27 mouse cellular contexts compared by ENCODE assay signal in genomic region chr9:60787517-60788110, GRCm38 (mm10). TPM values are rescaled to one million over a fixed set of nuclear protein-coding genes. Genes with fewer than 3 reads are reported as not detected.
DNase-seq lines count a peak whose midpoint lies in the region; ATAC-seq and TF ChIP-seq lines count a peak whose summit lies in the region.
"Had no signal": no experiment of that assay in that cellular context is flagged by ENCODE, and none has a peak within 500 bp of the region (broad histone marks: within the 10 kb centered on the region; RNA-seq: fewer than 3 reads in every experiment).

No protein-coding gene starts in this region.

- no peak for TF ChIP-seq EP300 in heart, postnatal 0 days (IDR thresholded peaks at IDR 0.05; ENCODE audit: low read depth)
- TF ChIP-seq EP300 in ES-Bruce4 (IDR thresholded peaks at IDR 0.05; ENCODE audit: insufficient read depth, low read depth, low read length): peak; percentile 28; the same call in 1 of the 2 replicates

- no peak overlapping the region for H3K4me3 ChIP-seq in heart, embryonic 10.5 days
- H3K4me3 ChIP-seq in heart, postnatal 0 days (ENCODE audit: low read depth, low read length): no peak overlapping the region
- no peak overlapping the region for H3K4me3 ChIP-seq in ES-Bruce4 (ENCODE audit: low read depth, low read length)
- H3K4me3 ChIP-seq: erythroblast, embryonic 14.5 days; hindbrain, embryonic 12.5 days; limb, embryonic 10.5 days; limb, embryonic 15.5 days; liver, embryonic 13.5 days; stomach, embryonic 15.5 days had no signal

- H3K27ac ChIP-seq in heart, embryonic 10.5 days: 0 out of 2 replicates have a peak overlapping the region, but pooled peaks have one; percentile 29
- H3K27ac ChIP-seq in heart, postnatal 0 days (ENCODE audit: low read depth): no peak overlapping the region; the same call in 1 of the 2 replicates
- H3K27ac ChIP-seq in ES-Bruce4 (ENCODE audit: insufficient read depth, low read length): no peak overlapping the region
- H3K27ac ChIP-seq: hindbrain, embryonic 12.5 days; hindbrain, postnatal 0 days; limb, embryonic 10.5 days; limb, embryonic 15.5 days; liver, embryonic 13.5 days; stomach, embryonic 15.5 days had no signal

- no peak for DNase-seq in heart, embryonic 10.5 days (ENCODE audit: low spot score)
- DNase-seq in heart, adult 8-10 months (ENCODE audit: low spot score): no peak
- peak; percentile 11 for DNase-seq in heart, postnatal 0 days (ENCODE audit: low spot score)
- DNase-seq in heart, postnatal 36 days: no peak
- peak; percentile 50 for DNase-seq in WW6 (ENCODE audit: low read depth, low spot score)
- no peak for DNase-seq in cerebellum, postnatal 10 days
- DNase-seq in spleen, adult 12 weeks (ENCODE audit: low spot score): no peak
- DNase-seq: adrenal gland, postnatal 10 days; cerebellum, adult 11 months; cerebellum, adult 9-10 months; forebrain, postnatal 0 days; heart, postnatal 10 days; kidney, adult 9 months; kidney, postnatal 10 days; liver, embryonic 13.5 days; lung, adult 2 months; lung, postnatal 14 days; retina, postnatal 1 day; right cerebral cortex, postnatal 14 days had no signal

- H3K36me3 ChIP-seq in heart, embryonic 10.5 days: no peaks in the 10 kb centered on the region
- H3K36me3 ChIP-seq in heart, postnatal 0 days (replicated peaks; ENCODE audit: control insufficient read depth, insufficient read depth, low read length): no peaks in the 10 kb centered on the region
- H3K36me3 ChIP-seq in ES-Bruce4 (ENCODE audit: control insufficient read depth, insufficient read depth, low read length, poor library complexity, severe bottlenecking): no peaks in the 10 kb centered on the region
- H3K36me3 ChIP-seq: hindbrain, embryonic 12.5 days; limb, embryonic 10.5 days; limb, embryonic 15.5 days; liver, embryonic 13.5 days; stomach, embryonic 15.5 days had no signal

- H3K4me2 ChIP-seq in heart, postnatal 0 days (ENCODE audit: low read depth, low read length): no peak overlapping the region
- H3K4me2 ChIP-seq: hindbrain, embryonic 12.5 days; limb, embryonic 15.5 days; liver, embryonic 13.5 days; stomach, embryonic 15.5 days had no signal

- no peak for ATAC-seq in heart, postnatal 0 days (ENCODE audit: insufficient read depth, low read depth)
- ATAC-seq: forebrain, postnatal 0 days; hindbrain, postnatal 0 days; intestine, postnatal 0 days had no signal

- no peak for TF ChIP-seq POLR2A in ES-Bruce4 (IDR thresholded peaks at IDR 0.05; ENCODE audit: insufficient read depth, low read length)

- TF ChIP-seq CTCF in heart, postnatal 0 days (IDR thresholded peaks at IDR 0.05; ENCODE audit: low read depth): no peak
- no peak for TF ChIP-seq CTCF in ES-Bruce4 (IDR thresholded peaks at IDR 0.05; ENCODE audit: low read depth, low read length)

- intact Hi-C loops in heart, postnatal 36 days (cut with DNase I): no loop called here

- WGBS in heart, embryonic 10.5 days: 2% methylated on average over 2 of the region's 2 CpGs
- 9% methylated on average over 2 of the region's 2 CpGs for WGBS in heart, postnatal 0 days

- no peak overlapping the region for H3K9ac ChIP-seq in heart, postnatal 0 days (replicated peaks; ENCODE audit: low read depth, low read length)
- no peak overlapping the region for H3K9ac ChIP-seq in ES-Bruce4 (ENCODE audit: low read depth, poor library complexity, severe bottlenecking)
- H3K9ac ChIP-seq: forebrain, postnatal 0 days; hindbrain, embryonic 12.5 days; limb, embryonic 15.5 days; liver, embryonic 13.5 days; stomach, embryonic 15.5 days had no signal

- H3K9me3 ChIP-seq in heart, embryonic 10.5 days: no peaks in the 10 kb centered on the region
- H3K9me3 ChIP-seq in heart, postnatal 0 days (replicated peaks; ENCODE audit: control insufficient read depth, low read length): no peaks in the 10 kb centered on the region
- H3K9me3 ChIP-seq in ES-Bruce4 (replicated peaks; ENCODE audit: control insufficient read depth, insufficient read depth, low read length, poor library complexity, severe bottlenecking): no peaks in the 10 kb centered on the region
- H3K9me3 ChIP-seq: hindbrain, embryonic 12.5 days; limb, embryonic 10.5 days; limb, embryonic 15.5 days; liver, embryonic 13.5 days; stomach, embryonic 15.5 days had no signal

- no peaks in the 10 kb centered on the region for H3K27me3 ChIP-seq in heart, embryonic 10.5 days (ENCODE audit: insufficient read depth, poor library complexity, severe bottlenecking)
- H3K27me3 ChIP-seq in heart, postnatal 0 days (ENCODE audit: control insufficient read depth, insufficient read depth, low read length): no peaks in the 10 kb centered on the region
- H3K27me3 ChIP-seq in ES-Bruce4 (ENCODE audit: control insufficient read depth, insufficient read depth, low read length, poor library complexity, severe bottlenecking): no peaks in the 10 kb centered on the region
- H3K27me3 ChIP-seq: limb, embryonic 15.5 days; stomach, embryonic 15.5 days had no signal

- peaks cover 19% of the 10 kb centered on the region for H3K4me1 ChIP-seq in heart, embryonic 10.5 days
- no peaks in the 10 kb centered on the region for H3K4me1 ChIP-seq in heart, postnatal 0 days (ENCODE audit: control insufficient read depth, insufficient read depth)
- H3K4me1 ChIP-seq in ES-Bruce4 (ENCODE audit: control insufficient read depth, insufficient read depth, low read length): no peaks in the 10 kb centered on the region
- H3K4me1 ChIP-seq: hindbrain, embryonic 12.5 days; limb, embryonic 10.5 days; limb, embryonic 15.5 days; liver, embryonic 13.5 days; stomach, embryonic 15.5 days had no signal

RNA-seq across cellular contexts. Expression of gene Uaca, which starts 6.7 kb away (rescaled TPM):
- polyA plus RNA-seq in heart, embryonic 10.5 days (2016; fragmentation: Nextera tagmentation; extraction: Ambion mirVana): 34.3 and 39.5 TPM in 2 replicates
- total RNA-seq in heart, adult 8-10 months (2022): 10 to 100 TPM; 47.1 to 58.4 (median 50.7) TPM
- total RNA-seq in heart, postnatal 0 days (2014; rRNA removed; ENCODE audit: low replicate concordance): 5.5 and 10.5 TPM in 2 replicates
- 17.3 and 18.6 TPM in 2 replicates for polyA plus RNA-seq in heart, postnatal 0 days (2015; fragmentation: Nextera tagmentation; extraction: Ambion mirVana)
- total RNA-seq in heart, postnatal 36 days (2021): 10 to 100 TPM; 49.7 to 51.1 TPM
- 29.7 and 31.0 TPM in 2 replicates for polyA plus RNA-seq in ES-Bruce4 (2011; ENCODE audit: insufficient read depth, insufficient read length, low read depth, missing spikeins)
- polyA plus RNA-seq: erythroblast, embryonic 14.5 days had no signal

Comparison
In these comparisons a context has a peak if more than half of its experiments do, and no peak if none do; other contexts are left out.
1. DNase-seq: peak in heart, postnatal 0 days (single experiment) and WW6 (single experiment); none in heart, embryonic 10.5 days (single experiment), heart, adult 8-10 months (single experiment), heart, postnatal 36 days (0 of 2), cerebellum, postnatal 10 days (0 of 2) and spleen, adult 12 weeks (single experiment).